Mouse (Mus musculus) G1E-ER4 (cell line): ENCODE data around the gene Prdm1. TPM values are rescaled to one million over a fixed set of nuclear protein-coding genes. Genes with fewer than 3 reads are reported as not detected.

Experiments used
- GATA1 ChIP-seq: IDR thresholded peaks from one replicate; pipeline ENCODE4 v1.8.0; 2012; ENCODE audit warnings: low read length, inconsistent platforms
- polyA plus RNA-seq: library from polyadenylated mRNA; stranded (reverse); fragments of >175 nt; gene quantifications from 2 replicates; pipeline ENCODE4 v1.2.3, GENCODE M21; 2012

The Prdm1 gene
- polyA plus RNA-seq, 1 experiment = 11.3 TPM

GRCm38 (mm10) chr10:44447406-44448139 is 80.7 kb downstream of the Prdm1 start:
- TF ChIP-seq GATA1 = no peak

GRCm38 (mm10) chr10:44447001-44447400 is 81.3 kb downstream of the Prdm1 start:
- no peak for TF ChIP-seq GATA1

- no peak for TF ChIP-seq GATA1
These were observed 83.9 kb downstream of the Prdm1 start for GRCm38 (mm10) chr10:44444415-44444814.

DNA sequence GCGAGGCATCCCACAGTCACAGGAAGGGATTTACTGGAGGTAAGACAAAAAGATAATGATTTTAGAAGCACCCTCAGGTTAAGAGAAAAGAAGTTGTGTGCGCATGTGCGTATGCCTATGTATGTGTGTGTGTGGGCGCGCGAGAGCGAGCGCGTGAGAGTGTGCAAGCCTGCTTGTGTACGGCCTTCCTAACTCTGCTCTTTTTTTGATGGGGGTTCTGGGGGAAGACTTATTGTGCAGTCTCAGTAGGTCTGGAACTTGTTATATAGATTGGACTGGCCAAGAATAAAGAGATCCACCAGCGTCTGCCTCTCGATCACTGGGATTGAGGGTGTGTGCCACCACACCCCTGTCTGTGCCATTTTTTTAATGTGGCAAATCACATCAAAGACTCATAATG is 84.6 kb downstream of the Prdm1 start:
- TF ChIP-seq GATA1 = no peak

DNA sequence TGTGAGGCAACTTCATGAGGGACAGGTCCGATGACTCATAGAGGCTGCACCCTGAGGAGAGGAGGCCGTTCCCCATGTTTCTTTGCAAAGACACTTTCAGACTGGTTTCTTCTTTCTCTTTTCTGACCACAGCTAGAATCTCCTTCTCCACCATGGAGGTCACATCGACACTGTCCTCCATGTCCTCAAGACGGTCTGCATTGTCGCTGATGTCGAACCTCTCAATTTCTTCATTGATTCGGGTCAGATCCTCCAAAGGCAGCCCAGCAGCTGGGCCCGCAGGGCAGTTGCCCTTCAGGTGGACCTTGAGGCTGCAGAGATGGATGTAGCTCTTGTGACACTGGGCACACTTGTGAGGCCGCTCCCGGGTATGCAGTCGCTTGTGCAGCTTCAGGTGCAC is 88.6 kb downstream of the Prdm1 start:
- no peak for TF ChIP-seq GATA1

GRCm38 (mm10) chr10:44437614-44438013 is 90.7 kb downstream of the Prdm1 start:
- no peak for TF ChIP-seq GATA1

DNA sequence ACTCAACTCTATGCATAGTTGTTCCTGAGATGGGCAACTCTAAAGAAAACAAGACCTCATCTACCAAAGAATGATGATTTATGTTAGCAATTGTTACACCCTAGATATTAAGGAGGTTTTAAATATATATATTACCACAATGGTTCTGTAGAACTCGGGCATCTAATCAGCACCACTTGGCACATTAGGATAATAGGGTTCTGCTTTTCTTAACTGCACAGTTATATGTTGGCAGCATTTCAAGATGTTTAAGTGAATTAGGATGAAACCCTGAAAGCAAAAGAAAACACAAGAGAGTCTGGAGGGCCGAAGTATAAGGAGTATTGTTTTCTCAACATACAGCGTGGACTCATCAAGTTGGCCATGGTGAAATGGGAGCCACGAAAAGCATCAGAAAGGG is 92.3 kb downstream of the Prdm1 start:
- TF ChIP-seq GATA1 = no peak

DNA sequence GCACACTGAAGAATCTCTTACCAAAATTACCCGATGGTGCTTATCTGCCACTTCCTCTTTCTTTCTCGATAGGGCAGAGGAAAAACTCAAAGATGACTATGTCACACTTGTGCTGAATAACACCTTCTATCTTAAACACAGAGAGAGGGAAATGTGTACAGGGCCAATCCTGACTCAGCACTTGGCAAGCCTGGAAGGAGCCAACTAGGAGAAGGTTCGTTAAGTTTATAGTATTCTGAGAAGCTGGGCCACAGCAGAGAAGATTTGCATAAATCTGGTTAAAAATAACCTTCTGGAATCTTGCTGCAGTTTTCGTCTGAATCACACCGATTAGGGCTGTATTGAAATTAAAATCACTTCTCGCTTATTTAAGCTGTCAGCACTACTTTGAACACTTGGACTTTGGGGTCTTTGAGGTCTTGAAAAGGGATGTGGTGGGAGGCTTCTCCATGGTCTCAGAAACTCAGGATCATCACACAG is 93.6 kb downstream of the Prdm1 start:
- TF ChIP-seq GATA1 = peak; percentile 27

DNA sequence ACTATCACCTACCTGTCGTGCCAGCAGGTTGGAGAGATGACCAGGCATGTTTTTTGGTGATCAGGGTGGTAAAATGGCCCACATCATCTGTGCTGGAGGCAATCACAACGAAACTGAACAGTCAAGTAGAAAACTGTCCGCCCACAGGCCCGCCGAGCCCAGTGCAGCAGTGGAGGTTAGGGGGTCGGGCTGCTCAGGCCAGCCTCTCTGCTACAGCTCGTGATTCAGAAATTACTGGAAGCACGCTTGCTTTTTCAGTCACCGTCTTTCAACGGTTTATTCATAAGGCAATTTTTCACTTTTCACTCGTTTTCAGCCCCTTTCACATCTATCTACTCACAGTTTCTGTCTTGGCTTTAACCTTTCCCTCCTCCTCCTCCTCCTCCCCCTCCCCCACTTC is 96.1 kb downstream of the Prdm1 start:
- no peak for TF ChIP-seq GATA1

DNA sequence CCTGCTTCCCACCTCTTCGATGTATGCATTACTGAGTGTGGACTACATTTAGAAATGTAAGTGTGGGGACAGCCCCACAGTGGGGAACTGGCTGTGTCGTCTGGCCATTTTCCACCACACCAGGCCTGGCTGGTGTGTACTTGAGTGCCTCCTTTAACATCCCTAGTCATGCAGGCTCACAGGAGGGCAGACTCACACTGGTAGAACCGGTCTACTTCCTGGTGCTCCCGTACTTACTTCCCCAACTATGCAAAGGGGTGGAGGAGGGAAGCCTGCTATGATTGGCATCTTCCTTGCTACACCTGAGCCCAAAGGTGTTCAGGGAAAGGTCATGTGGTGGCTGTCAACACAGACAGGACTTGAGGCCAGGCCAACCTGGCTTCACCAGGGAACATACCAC is 96.6 kb downstream of the Prdm1 start:
- no peak for TF ChIP-seq GATA1

- no peak for TF ChIP-seq GATA1
These were observed 99.0 kb downstream of the Prdm1 start for GRCm38 (mm10) chr10:44429177-44429888.

- no peak for TF ChIP-seq GATA1
These were observed 100.4 kb downstream of the Prdm1 start for GRCm38 (mm10) chr10:44427891-44428361.

DNA sequence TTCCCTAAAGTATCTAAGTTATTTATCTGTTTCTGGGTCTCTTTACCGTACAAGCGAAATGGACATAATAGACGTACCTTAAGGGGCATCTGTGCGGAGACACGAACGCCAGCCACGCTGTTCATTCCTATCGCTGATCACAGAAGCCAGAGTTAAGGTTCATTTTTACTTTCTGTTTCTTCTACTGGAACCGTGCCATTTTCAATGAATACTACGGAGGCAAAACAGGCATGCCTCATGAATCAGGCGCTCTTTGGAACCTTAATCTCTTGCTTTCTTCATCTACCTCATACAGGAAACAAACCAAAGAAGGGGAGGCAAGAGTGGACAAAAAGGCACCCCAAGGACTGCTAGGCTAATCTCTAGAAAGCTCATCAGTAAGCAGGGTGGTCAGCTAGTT is 100.9 kb downstream of the Prdm1 start:
- TF ChIP-seq GATA1 = no peak

- TF ChIP-seq GATA1 = no peak
These were observed 103.3 kb downstream of the Prdm1 start for GRCm38 (mm10) chr10:44425013-44425412.

GRCm38 (mm10) chr10:44421896-44422295 is 106.4 kb downstream of the Prdm1 start:
- TF ChIP-seq GATA1 = no peak

DNA sequence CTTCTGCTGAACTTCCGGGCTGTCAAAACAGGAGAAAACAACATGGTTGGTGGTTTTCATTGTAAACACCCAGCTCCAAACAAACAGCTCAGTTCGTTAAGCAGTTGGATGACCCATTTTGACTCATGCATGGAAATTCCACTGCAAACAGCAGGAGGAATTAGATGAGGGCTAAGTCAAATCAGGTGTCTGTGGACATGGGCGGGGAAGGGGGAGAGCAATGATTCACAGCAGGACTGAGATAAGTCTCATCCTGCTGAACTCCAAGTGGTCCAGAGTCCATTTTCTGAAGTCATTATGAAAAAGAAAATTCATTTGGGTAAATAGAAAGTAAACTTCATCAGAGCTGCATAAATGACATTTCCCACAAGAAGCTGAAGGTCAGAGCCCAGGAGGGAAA is 108.1 kb downstream of the Prdm1 start:
- TF ChIP-seq GATA1 = no peak

DNA sequence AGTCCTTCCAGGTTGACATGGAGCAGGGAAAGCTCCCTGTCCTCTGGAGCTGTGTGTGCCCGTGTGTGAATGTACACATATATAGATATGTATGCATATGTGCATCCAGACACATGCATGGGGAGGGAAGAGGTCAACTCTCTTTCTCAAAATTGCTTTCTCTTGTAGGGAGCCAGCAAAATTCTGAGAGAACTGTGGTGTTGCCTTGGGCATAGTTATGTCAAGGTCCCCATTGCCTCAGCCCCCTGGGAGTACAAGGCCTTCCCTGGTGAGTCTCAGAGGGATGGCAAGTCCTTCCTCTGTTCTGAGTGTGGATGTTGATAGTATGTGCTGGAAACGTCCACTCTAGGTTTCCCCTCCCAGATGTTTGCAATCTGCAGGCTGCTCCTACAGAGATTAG is 109.4 kb downstream of the Prdm1 start:
- TF ChIP-seq GATA1 = no peak
